Mouse (Mus musculus) layer of hippocampus, adult 8-10 months (tissue): ENCODE results near the gene Tnr. TPM values are rescaled to one million over a fixed set of nuclear protein-coding genes. Genes with fewer than 3 reads are reported as not detected.
"Not testable (repeated sequence)": the region's sequence is repeated elsewhere in the genome, so short reads cannot be mapped to it uniquely, and the experiment has no call there.

Source experiments
- DNase-seq, 2 experiments: peaks; one replicate each; pipeline ENCODE4 v3.0.0; 2022; ENCODE audit warnings: low spot score in 2 of 2
- total RNA-seq, 4 experiments: library from RNA; stranded (reverse); gene quantifications; 2 replicates each; pipeline ENCODE4 v1.2.4; 2022

Tnr gene
- total RNA-seq, 4 experiments from 2014 or later = 120 to 153 (median 134) TPM

- no peak for DNase-seq
Observed at GRCm38 (mm10) chr1:159928681-159929335, 405.2 kb downstream of the Tnr start.

DNA sequence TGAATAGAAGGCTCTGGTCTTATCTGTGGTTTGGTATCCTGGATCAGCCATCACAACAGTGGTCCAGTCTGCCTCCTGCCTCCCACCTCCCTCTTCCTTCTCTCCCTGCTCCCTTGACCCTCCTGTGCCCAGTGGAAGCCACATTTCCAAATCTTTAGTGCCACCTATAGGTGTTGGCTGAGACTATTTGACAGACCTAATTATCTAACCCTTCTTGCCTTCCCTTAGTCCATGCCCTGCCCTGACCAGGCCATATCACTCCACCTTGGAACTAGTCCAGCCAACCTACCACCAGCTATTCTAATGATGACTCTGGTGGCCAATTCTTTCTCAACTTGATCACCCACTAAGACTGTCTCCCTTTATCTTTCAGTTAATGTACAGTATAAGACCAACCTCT lies 408.5 kb downstream of the Tnr start:
- no peak for DNase-seq

- no peak for DNase-seq
Observed at GRCm38 (mm10) chr1:159932598-159932997, 409.0 kb downstream of the Tnr start.

GRCm38 (mm10) chr1:159938449-159938848 lies 414.9 kb downstream of the Tnr start:
- no peak for DNase-seq

GRCm38 (mm10) chr1:159939335-159939734 lies 415.8 kb downstream of the Tnr start:
- DNase-seq = no peak

DNA sequence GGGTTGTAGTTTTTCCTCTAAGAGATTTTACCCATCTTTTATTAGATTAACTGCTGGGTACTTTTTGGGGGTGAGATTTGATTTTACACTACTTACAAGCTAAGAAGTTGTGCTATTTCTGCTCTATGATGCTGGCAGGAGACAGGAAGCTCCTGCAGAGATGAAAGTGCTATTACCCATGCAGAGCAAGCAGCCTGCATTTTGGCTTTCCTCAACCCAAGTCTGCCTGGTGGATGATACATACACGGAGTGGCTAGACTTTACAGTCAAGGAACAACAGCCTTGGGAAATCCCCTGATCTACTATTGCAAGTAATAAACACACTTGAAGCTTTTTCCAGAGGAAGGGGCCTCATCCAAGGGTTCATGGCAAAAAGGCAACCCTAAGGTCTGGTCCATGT lies 430.0 kb downstream of the Tnr start:
- no peak for DNase-seq

GRCm38 (mm10) chr1:159963351-159963750 lies 439.8 kb downstream of the Tnr start:
- DNase-seq = no peak

- DNase-seq = not testable (repeated sequence)
Observed at GRCm38 (mm10) chr1:159966286-159966685, 442.7 kb downstream of the Tnr start.

DNA sequence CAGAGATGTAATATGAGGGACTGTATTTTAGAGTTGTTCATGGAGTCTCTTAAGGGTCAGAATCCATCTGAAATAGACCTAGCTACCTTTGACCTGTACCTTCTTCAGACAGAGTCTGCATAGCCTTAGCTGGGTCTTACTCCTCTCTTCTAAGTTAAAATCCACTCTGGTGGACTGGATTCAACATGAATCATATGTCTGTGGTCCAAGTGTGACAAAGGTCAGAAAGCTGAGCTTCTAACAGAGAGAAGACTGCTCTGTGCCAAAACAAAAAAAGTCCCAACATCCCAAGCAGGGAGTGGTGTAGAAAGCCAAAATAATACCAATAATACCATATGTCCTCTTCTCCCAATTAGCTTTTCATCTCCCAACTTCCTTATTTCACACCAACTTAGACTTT lies 444.8 kb downstream of the Tnr start:
- no peak for DNase-seq

GRCm38 (mm10) chr1:159977786-159978185 lies 454.2 kb downstream of the Tnr start:
- DNase-seq = no peak

DNA sequence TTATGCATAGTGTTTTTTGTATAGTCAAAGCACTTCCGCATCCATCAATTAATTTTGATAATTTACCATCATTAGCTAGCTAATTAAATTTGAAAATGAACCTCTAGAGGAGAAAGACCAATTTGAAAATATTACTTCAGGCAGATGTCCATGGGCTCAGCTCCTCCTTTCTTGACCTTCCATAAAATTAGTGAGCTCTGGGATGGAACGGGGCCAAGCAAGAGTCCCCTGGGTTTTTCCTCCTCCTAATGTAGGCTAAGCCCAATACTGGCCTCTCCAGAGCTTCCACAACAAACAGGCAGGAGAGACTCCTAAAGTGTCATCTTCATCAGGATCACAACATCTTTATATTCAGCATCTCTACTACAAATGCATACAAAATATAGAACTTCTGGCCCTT lies 455.5 kb downstream of the Tnr start:
- DNase-seq = no peak

- no peak for DNase-seq
Observed at GRCm38 (mm10) chr1:159980355-159980754, 456.8 kb downstream of the Tnr start.
